ENCODE assay signal across 8 mouse cellular contexts in the genomic region with DNA sequence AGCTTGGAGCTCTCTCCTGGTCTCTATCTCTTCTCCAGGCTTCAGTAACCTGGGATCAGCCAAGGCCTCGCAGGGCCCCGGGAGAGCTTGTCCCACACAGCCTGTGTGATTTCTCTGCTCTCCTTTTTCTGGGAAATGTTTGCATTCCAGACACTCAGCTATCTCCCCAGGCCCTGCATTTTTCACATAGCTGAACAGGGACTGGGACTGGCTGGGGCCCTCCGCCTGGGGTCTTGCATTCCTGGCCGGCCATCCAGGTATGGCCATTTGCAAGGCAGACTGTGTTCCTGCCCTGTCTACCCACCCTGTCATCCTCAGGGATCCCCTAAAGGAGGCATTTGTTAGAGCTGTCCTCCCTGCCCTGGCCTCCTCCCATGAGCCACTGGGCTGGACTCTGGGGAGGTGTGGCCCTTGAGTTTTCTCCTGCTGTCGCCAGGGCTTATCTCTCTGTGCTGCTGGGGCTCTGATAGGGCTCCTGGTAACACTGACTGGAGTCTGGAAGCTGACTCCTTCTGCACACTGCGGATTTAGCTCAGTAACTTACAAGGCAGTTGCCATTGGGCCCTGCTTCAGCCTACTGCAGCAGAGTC. TPM values are rescaled to one million over a fixed set of nuclear protein-coding genes. Genes with fewer than 3 reads are reported as not detected.
DNase-seq lines count a peak whose midpoint lies in the region; ATAC-seq and TF ChIP-seq lines count a peak whose summit lies in the region.

No protein-coding gene starts in this region.

- H3K9ac ChIP-seq in liver, embryonic 14.5 days (replicated peaks), result peak overlapping the region; percentile 38

- peak; percentile 64 for DNase-seq in embryo, embryonic 9.5 days (ENCODE audit: extremely low spot score)
- DNase-seq in liver, embryonic 14.5 days (ENCODE audit: low read depth in 3 of 3, low spot score in 3 of 3), result peak; percentile 78 to 82 (median 79)
- DNase-seq in thymus, adult 18-20 months, result no peak
- no peak for DNase-seq in cerebellum, adult 9-10 months
- DNase-seq in layer of hippocampus, postnatal 36 days, result no peak

- H3K36me3 ChIP-seq in megakaryocyte, embryonic 14.5 days (replicated peaks; ENCODE audit: low read length), result peaks cover 6% of the 10 kb centered on the region
- H3K36me3 ChIP-seq in liver, embryonic 14.5 days (replicated peaks; ENCODE audit: control insufficient read depth, insufficient read depth, low read depth), result peaks cover 5% of the 10 kb centered on the region

- TF ChIP-seq CTCF in liver, embryonic 14.5 days (IDR thresholded peaks at IDR 0.05; ENCODE audit: low read depth), result no peak

- 15% methylated on average over 6 of the region's 6 CpGs for WGBS in liver, embryonic 14.5 days (ENCODE audit: insufficient replicate concordance)

- H3K27me3 ChIP-seq in megakaryocyte, embryonic 14.5 days (replicated peaks), result peaks cover 28% of the 10 kb centered on the region
- no peaks in the 10 kb centered on the region for H3K27me3 ChIP-seq in liver, embryonic 14.5 days (ENCODE audit: control insufficient read depth, insufficient read depth, low read length)

- H3K4me1 ChIP-seq in megakaryocyte, embryonic 14.5 days, result peaks cover 45% of the 10 kb centered on the region
- H3K4me1 ChIP-seq in liver, embryonic 14.5 days (replicated peaks; ENCODE audit: control insufficient read depth in 2 of 2, insufficient read depth in 2 of 2, low read length in 1 of 2), result peaks cover 26 to 42% of the 10 kb centered on the region in 2 experiments

- TF ChIP-seq EP300 in liver, embryonic 14.5 days (IDR thresholded peaks at IDR 0.05; ENCODE audit: low read depth), result peak; percentile 58; the same call in 1 of the 2 replicates

- H3K4me3 ChIP-seq in megakaryocyte, embryonic 14.5 days (replicated peaks), result peak overlapping the region; percentile 72
- no peak overlapping the region for H3K4me3 ChIP-seq in liver, embryonic 14.5 days (ENCODE audit: insufficient read depth in 1 of 2, low read depth in 2 of 2, low read length in 2 of 2)

- no peak for ATAC-seq in megakaryocyte, adult 5-6 weeks (ENCODE audit: poor library complexity, severe bottlenecking)
- ATAC-seq in hematopoietic stem cell, adult 5-6 weeks (replicated peaks in 1 of 2; ENCODE audit: insufficient read depth in 1 of 2, low FRiP score in 2 of 2, low TSS enrichment in 1 of 2, low read depth in 1 of 2, poor library complexity in 2 of 2, severe bottlenecking in 2 of 2), result peak; percentile 29 to 44; a peak in 3 of 4 replicates
- peak; percentile 93 for ATAC-seq in liver, embryonic 14.5 days (ENCODE audit: insufficient read depth)

- peak overlapping the region; percentile 78 for H3K27ac ChIP-seq in liver, embryonic 14.5 days

- peak overlapping the region; percentile 61 for H3K4me2 ChIP-seq in liver, embryonic 14.5 days (ENCODE audit: low read depth)

- no peaks in the 10 kb centered on the region for H3K9me3 ChIP-seq in megakaryocyte, embryonic 14.5 days
- no peaks in the 10 kb centered on the region; the same call in 1 of the 2 replicates for H3K9me3 ChIP-seq in liver, embryonic 14.5 days (ENCODE audit: control insufficient read depth, low read length)

RNA-seq across cellular contexts. Expression of a gene that starts 16.1 kb away (rescaled TPM):
- polyA plus RNA-seq in megakaryocyte, embryonic 14.5 days (2012; ENCODE audit: insufficient read depth, low replicate concordance), result 0.48 TPM in 1 of 2 replicates, not detected in the other
- total RNA-seq in megakaryocyte, adult 5-6 weeks (2015), result 0.51 TPM in 1 of 2 replicates, not detected in the other
- total RNA-seq in megakaryocyte, adult 5-6 weeks (2017), result 0.04 and 0.33 TPM in 2 replicates
- total RNA-seq in hematopoietic stem cell, adult 5-6 weeks (2017), result 0.60 and 0.75 TPM in 2 replicates
- polyA plus RNA-seq in liver, embryonic 14.5 days (2012; rRNA removed), result 0.36 and 0.42 TPM in 2 replicates
- 0.09 and 0.29 TPM in 2 replicates for polyA plus RNA-seq in liver, embryonic 14.5 days (2014; fragmentation: Nextera tagmentation; extraction: Ambion mirVana)
- total RNA-seq in layer of hippocampus, postnatal 36 days (2021), result under 1 TPM in 1 of 2 experiments, not detected in 1; 0.20 TPM

RNA-seq across cellular contexts. Expression of a gene that starts 18.2 kb away (rescaled TPM):
- 6.1 and 12.4 TPM in 2 replicates for polyA plus RNA-seq in megakaryocyte, embryonic 14.5 days (2012; ENCODE audit: insufficient read depth, low replicate concordance)
- total RNA-seq in megakaryocyte, adult 5-6 weeks (2015), result 3.4 and 5.0 TPM in 2 replicates
- 5.2 and 6.0 TPM in 2 replicates for total RNA-seq in megakaryocyte, adult 5-6 weeks (2017)
- total RNA-seq in hematopoietic stem cell, adult 5-6 weeks (2017), result 5.9 and 6.5 TPM in 2 replicates
- 9.4 and 10.5 TPM in 2 replicates for polyA plus RNA-seq in liver, embryonic 14.5 days (2012; rRNA removed)
- 7.5 and 9.3 TPM in 2 replicates for polyA plus RNA-seq in liver, embryonic 14.5 days (2014; fragmentation: Nextera tagmentation; extraction: Ambion mirVana)
- total RNA-seq in layer of hippocampus, postnatal 36 days (2021), result 1 to 10 TPM; 1.2 to 2.4 TPM

RNA-seq across cellular contexts. Expression of a gene that starts 27.5 kb away (rescaled TPM):
- polyA plus RNA-seq in megakaryocyte, embryonic 14.5 days (2012; ENCODE audit: insufficient read depth, low replicate concordance), result 21.0 and 35.3 TPM in 2 replicates
- total RNA-seq in megakaryocyte, adult 5-6 weeks (2015), result 2.6 and 5.4 TPM in 2 replicates
- 7.0 and 16.3 TPM in 2 replicates for total RNA-seq in megakaryocyte, adult 5-6 weeks (2017)
- 23.5 and 28.7 TPM in 2 replicates for total RNA-seq in hematopoietic stem cell, adult 5-6 weeks (2017)
- polyA plus RNA-seq in liver, embryonic 14.5 days (2012; rRNA removed), result 12.4 and 12.9 TPM in 2 replicates
- polyA plus RNA-seq in liver, embryonic 14.5 days (2014; fragmentation: Nextera tagmentation; extraction: Ambion mirVana), result 9.7 and 12.4 TPM in 2 replicates
- 10 to 100 TPM; 12.0 to 12.7 TPM for total RNA-seq in layer of hippocampus, postnatal 36 days (2021)

RNA-seq across cellular contexts. Expression of a gene that starts 28.6 kb away (rescaled TPM):
- polyA plus RNA-seq in megakaryocyte, embryonic 14.5 days (2012; ENCODE audit: insufficient read depth, low replicate concordance), result 3.0 and 5.3 TPM in 2 replicates
- 1.6 and 2.5 TPM in 2 replicates for total RNA-seq in megakaryocyte, adult 5-6 weeks (2015)
- total RNA-seq in megakaryocyte, adult 5-6 weeks (2017), result 1.7 and 3.0 TPM in 2 replicates
- 3.7 and 5.0 TPM in 2 replicates for total RNA-seq in hematopoietic stem cell, adult 5-6 weeks (2017)
- 7.1 and 7.8 TPM in 2 replicates for polyA plus RNA-seq in liver, embryonic 14.5 days (2012; rRNA removed)
- polyA plus RNA-seq in liver, embryonic 14.5 days (2014; fragmentation: Nextera tagmentation; extraction: Ambion mirVana), result 4.9 and 6.1 TPM in 2 replicates
- total RNA-seq in layer of hippocampus, postnatal 36 days (2021), result 10 to 100 TPM; 19.5 to 19.6 TPM

RNA-seq across cellular contexts. Expression of a gene that starts 57.7 kb away (rescaled TPM):
- 6.7 and 13.1 TPM in 2 replicates for polyA plus RNA-seq in megakaryocyte, embryonic 14.5 days (2012; ENCODE audit: insufficient read depth, low replicate concordance)
- total RNA-seq in megakaryocyte, adult 5-6 weeks (2015), result 37.5 and 48.1 TPM in 2 replicates
- total RNA-seq in megakaryocyte, adult 5-6 weeks (2017), result 40.4 and 42.5 TPM in 2 replicates
- total RNA-seq in hematopoietic stem cell, adult 5-6 weeks (2017), result 7.3 and 32.0 TPM in 2 replicates
- 20.6 and 25.1 TPM in 2 replicates for polyA plus RNA-seq in liver, embryonic 14.5 days (2012; rRNA removed)
- 45.3 and 48.8 TPM in 2 replicates for polyA plus RNA-seq in liver, embryonic 14.5 days (2014; fragmentation: Nextera tagmentation; extraction: Ambion mirVana)
- total RNA-seq in layer of hippocampus, postnatal 36 days (2021), result under 1 TPM in 1 of 2 experiments, not detected in 1; 0.72 TPM

Comparison
In these comparisons a context has a peak if more than half of its experiments do, and no peak if none do; other contexts are left out.
1. DNase-seq: peak in embryo, embryonic 9.5 days (single experiment) and liver, embryonic 14.5 days (3 of 3); none in thymus, adult 18-20 months (0 of 2), cerebellum, adult 9-10 months (single experiment) and layer of hippocampus, postnatal 36 days (0 of 2).